Mouse (Mus musculus) cerebellum, postnatal 4 days (tissue): ENCODE results near the gene Lmo4.

ENCODE experiments used
- DNase-seq, 2 experiments: peaks; one replicate each; pipeline ENCODE4 v3.0.0; 2022; ENCODE audit warnings: low spot score in 2 of 2, mixed read lengths in 1 of 2

Lmo4 gene

GRCm38 (mm10) chr3:144203988-144204412, 1.0 kb downstream of the Lmo4 start:
- DNase-seq: no peak

GRCm38 (mm10) chr3:144203259-144203987, 1.6 kb downstream of the Lmo4 start:
- DNase-seq: no peak

- no peak for DNase-seq
Measured at GRCm38 (mm10) chr3:144202574-144203258, 2.3 kb downstream of the Lmo4 start.

GRCm38 (mm10) chr3:144201794-144202573, 3.0 kb downstream of the Lmo4 start:
- peak; percentile 59 to 69 for DNase-seq

GRCm38 (mm10) chr3:144185327-144186152, 19.5 kb downstream of the Lmo4 start:
- DNase-seq: no peak

- DNase-seq: no peak
Measured at GRCm38 (mm10) chr3:144184918-144185317, 20.1 kb downstream of the Lmo4 start.

- DNase-seq: no peak
Measured at GRCm38 (mm10) chr3:144182229-144182628, 22.8 kb downstream of the Lmo4 start.

GRCm38 (mm10) chr3:144178937-144179336, 26.1 kb downstream of the Lmo4 start:
- no peak for DNase-seq

- DNase-seq: no peak
Measured at GRCm38 (mm10) chr3:144173866-144174588, 31.0 kb downstream of the Lmo4 start.

GRCm38 (mm10) chr3:144173138-144173537, 31.9 kb downstream of the Lmo4 start:
- no peak for DNase-seq

GRCm38 (mm10) chr3:144171749-144172148, 33.3 kb downstream of the Lmo4 start:
- no peak for DNase-seq

- no peak for DNase-seq
Measured at GRCm38 (mm10) chr3:144170539-144170938, 34.5 kb downstream of the Lmo4 start.

GRCm38 (mm10) chr3:144166439-144167155, 38.4 kb downstream of the Lmo4 start:
- DNase-seq: no peak

- no peak for DNase-seq
Measured at GRCm38 (mm10) chr3:144165439-144165838, 39.6 kb downstream of the Lmo4 start.

- no peak for DNase-seq
Measured at GRCm38 (mm10) chr3:144164665-144165385, 40.2 kb downstream of the Lmo4 start.

GRCm38 (mm10) chr3:144163718-144164117, 41.3 kb downstream of the Lmo4 start:
- no peak for DNase-seq

- no peak for DNase-seq
Measured at GRCm38 (mm10) chr3:144162156-144162555, 42.9 kb downstream of the Lmo4 start.

- DNase-seq: no peak
Measured at GRCm38 (mm10) chr3:144161261-144161660, 43.8 kb downstream of the Lmo4 start.

GRCm38 (mm10) chr3:144155746-144156145, 49.3 kb downstream of the Lmo4 start:
- no peak for DNase-seq

- no peak for DNase-seq
Measured at GRCm38 (mm10) chr3:144153395-144153794, 51.6 kb downstream of the Lmo4 start.
